Mouse (Mus musculus) midbrain, embryonic 16.5 days (tissue): Measurements from ENCODE around the gene Eya2. TPM values are rescaled to one million over a fixed set of nuclear protein-coding genes. Genes with fewer than 3 reads are reported as not detected.
A peak's percentile ranks its signal among the peaks of the same experiment; 100 is the strongest.

Source experiments
- ATAC-seq: fragments of 200-750 bp; cut with Nextera tagmentation; 2 replicates; pipeline ENCODE4 v1.8.0; 2017; ENCODE audit warnings: moderate TSS enrichment
- H3K27ac ChIP-seq: fragments of 300-500 bp; sonication (generic); 2 replicates; pipeline ENCODE4 v1.5.1; 2014; ENCODE audit warnings: mild to moderate bottlenecking, low read length, mixed read lengths
- H3K27me3 ChIP-seq: fragments of 300-500 bp; sonication (generic); 2 replicates; pipeline ENCODE4 v1.6.1; 2014; ENCODE audit warnings: low read depth, low read length, mixed read lengths; ENCODE audit not compliant: control insufficient read depth, insufficient read depth
- H3K36me3 ChIP-seq: fragments of 300-500 bp; sonication (generic); 2 replicates; pipeline ENCODE4 v1.6.1; 2014; ENCODE audit warnings: mild to moderate bottlenecking, low read length, moderate library complexity, mixed read lengths; ENCODE audit not compliant: control insufficient read depth, insufficient read depth
- H3K4me1 ChIP-seq: fragments of 300-500 bp; sonication (generic); 2 replicates; pipeline ENCODE4 v1.6.1; 2014; ENCODE audit warnings: mild to moderate bottlenecking, low read length, mixed read lengths; ENCODE audit not compliant: control insufficient read depth, insufficient read depth
- H3K4me2 ChIP-seq: fragments of 300-500 bp; sonication (generic); 2 replicates; pipeline ENCODE4 v1.6.1; 2014; ENCODE audit warnings: mild to moderate bottlenecking, low read length, mixed read lengths
- H3K4me3 ChIP-seq: fragments of 300-500 bp; sonication (generic); 2 replicates; pipeline ENCODE4 v1.5.1; 2014; ENCODE audit warnings: low read depth, mild to moderate bottlenecking, low read length, moderate library complexity, mixed read lengths
- H3K9ac ChIP-seq: fragments of 300-500 bp; sonication (generic); 2 replicates; pipeline ENCODE4 v1.6.1; 2014; ENCODE audit warnings: low read depth, low read length, mixed read lengths
- H3K9me3 ChIP-seq: fragments of 300-500 bp; sonication (generic); replicated peaks from 2 replicates; pipeline ENCODE4 v1.6.1; 2014; ENCODE audit warnings: mild to moderate bottlenecking, low read length, mixed read lengths; ENCODE audit not compliant: control insufficient read depth, poor library complexity, severe bottlenecking
- WGBS: fragments of 180-500 bp; shearing (Covaris S2); extraction: QIAGEN DNeasy Blood & Tissue Kit; methylation state at CpG from one replicate; pipeline ENCODE4 v1.1.7; 2014; 5-methylcytosine and 5-hydroxymethylcytosine counted together
- polyA plus RNA-seq: library from polyadenylated mRNA; unstranded; fragments of >200 nt; fragmentation: Nextera tagmentation; extraction: Ambion mirVana; gene quantifications from 2 replicates; pipeline ENCODE4 v1.2.1, GENCODE M21; 2015

Gene Eya2
- polyA plus RNA-seq, 1 experiment from 2014 or later = 3.6 TPM

- no peak overlapping the region for H3K4me3 ChIP-seq
- H3K27me3 ChIP-seq = no peaks in the 10 kb centered on the region
- H3K4me2 ChIP-seq = no peak overlapping the region
- WGBS = 74% methylated on average over 18 of the region's 18 CpGs
- H3K9me3 ChIP-seq = no peaks in the 10 kb centered on the region
- no peak overlapping the region for H3K9ac ChIP-seq
- no peaks in the 10 kb centered on the region for H3K4me1 ChIP-seq
- no peak for ATAC-seq
- H3K27ac ChIP-seq = no peak overlapping the region
- H3K36me3 ChIP-seq = no peaks in the 10 kb centered on the region
Observed at GRCm38 (mm10) chr2:165732552-165733238, 137.9 kb downstream of the Eya2 start.

- Histone ChIP-seq H3K9ac (no peak overlapping the region), H3K27ac (no peak overlapping the region), H3K4me2 (no peak overlapping the region), H3K4me3 (no peak overlapping the region), H3K4me1 (no peaks in the 10 kb centered on the region), H3K36me3 (no peaks in the 10 kb centered on the region), H3K27me3 (no peaks in the 10 kb centered on the region), H3K9me3 (no peaks in the 10 kb centered on the region)
- no peak for ATAC-seq
- WGBS = 87% methylated on average over 8 of the region's 8 CpGs
Observed at GRCm38 (mm10) chr2:165733701-165734100, 138.9 kb downstream of the Eya2 start.

GRCm38 (mm10) chr2:165736297-165736696 lies 141.5 kb downstream of the Eya2 start:
- H3K27ac ChIP-seq = no peak overlapping the region
- H3K4me3 ChIP-seq = no peak overlapping the region
- peaks cover 3% of the 10 kb centered on the region; the same call in 1 of the 2 replicates for H3K4me1 ChIP-seq
- H3K9me3 ChIP-seq = no peaks in the 10 kb centered on the region
- no peaks in the 10 kb centered on the region for H3K27me3 ChIP-seq
- H3K36me3 ChIP-seq = no peaks in the 10 kb centered on the region
- WGBS = 69% methylated on average over 2 of the region's 2 CpGs
- no peak overlapping the region for H3K4me2 ChIP-seq
- H3K9ac ChIP-seq = no peak overlapping the region
- ATAC-seq = no peak

- Histone ChIP-seq H3K9ac (no peak overlapping the region), H3K9me3 (no peaks in the 10 kb centered on the region), H3K27me3 (no peaks in the 10 kb centered on the region), H3K27ac (no peak overlapping the region), H3K4me1 (peaks cover 10% of the 10 kb centered on the region), H3K36me3 (no peaks in the 10 kb centered on the region), H3K4me3 (no peak overlapping the region), H3K4me2 (no peak overlapping the region)
- WGBS = 27% methylated on average over 5 of the region's 5 CpGs
- no peak for ATAC-seq
Observed at GRCm38 (mm10) chr2:165740381-165740780, 145.5 kb downstream of the Eya2 start.

GRCm38 (mm10) chr2:165740982-165741381 lies 146.2 kb downstream of the Eya2 start:
- no peak overlapping the region for H3K4me2 ChIP-seq
- no peak overlapping the region for H3K27ac ChIP-seq
- H3K27me3 ChIP-seq = no peaks in the 10 kb centered on the region
- peaks cover 14% of the 10 kb centered on the region for H3K4me1 ChIP-seq
- H3K9me3 ChIP-seq = no peaks in the 10 kb centered on the region
- WGBS = 8% methylated on average over 9 of the region's 9 CpGs
- H3K4me3 ChIP-seq = no peak overlapping the region
- ATAC-seq = no peak
- no peak overlapping the region for H3K9ac ChIP-seq
- H3K36me3 ChIP-seq = no peaks in the 10 kb centered on the region

- H3K4me2 ChIP-seq = no peak overlapping the region
- H3K9ac ChIP-seq = no peak overlapping the region
- H3K4me3 ChIP-seq = no peak overlapping the region
- H3K36me3 ChIP-seq = no peaks in the 10 kb centered on the region
- ATAC-seq = no peak
- peaks cover 14% of the 10 kb centered on the region for H3K4me1 ChIP-seq
- WGBS = 10% methylated on average over 11 of the region's 11 CpGs
- H3K9me3 ChIP-seq = no peaks in the 10 kb centered on the region
- 0 out of 2 replicates have a peak overlapping the region, but pooled peaks have one; percentile 14 for H3K27ac ChIP-seq
- no peaks in the 10 kb centered on the region for H3K27me3 ChIP-seq
Observed at GRCm38 (mm10) chr2:165741526-165742050, 146.8 kb downstream of the Eya2 start.

- Histone ChIP-seq H3K4me3 (no peak overlapping the region), H3K36me3 (no peaks in the 10 kb centered on the region), H3K9ac (no peak overlapping the region), H3K27ac (no peak overlapping the region), H3K4me1 (peaks cover 14% of the 10 kb centered on the region), H3K27me3 (no peaks in the 10 kb centered on the region), H3K4me2 (no peak overlapping the region), H3K9me3 (no peaks in the 10 kb centered on the region)
- no peak for ATAC-seq
- 15% methylated on average over 21 of the region's 21 CpGs for WGBS
Observed at GRCm38 (mm10) chr2:165742210-165742786, 147.5 kb downstream of the Eya2 start.

- Histone ChIP-seq H3K4me3 (no peak overlapping the region), H3K36me3 (no peaks in the 10 kb centered on the region), H3K27me3 (no peaks in the 10 kb centered on the region), H3K9ac (no peak overlapping the region), H3K4me1 (peaks cover 18% of the 10 kb centered on the region), H3K9me3 (no peaks in the 10 kb centered on the region), H3K4me2 (no peak overlapping the region), H3K27ac (no peak overlapping the region; the same call in 1 of the 2 replicates)
- 30% methylated on average over 18 of the region's 18 CpGs for WGBS
- no peak for ATAC-seq
Observed at GRCm38 (mm10) chr2:165745306-165746098, 150.7 kb downstream of the Eya2 start.
